Comparison of ENCODE assay signal across 11 mouse cellular contexts in genomic region chr12:44602269-44602957, GRCm38 (mm10).
A peak's percentile ranks its signal among the peaks of the same experiment; 100 is the strongest.
DNase-seq lines count a peak whose midpoint lies in the region; ATAC-seq and TF ChIP-seq lines count a peak whose summit lies in the region.
"Had no signal": no experiment of that assay in that cellular context is flagged by ENCODE, and none has a peak within 500 bp of the region (broad histone marks: within the 10 kb centered on the region; RNA-seq: fewer than 3 reads in every experiment).

No protein-coding gene starts in this region.

- no peaks in the 10 kb centered on the region for H3K9me3 ChIP-seq in heart, embryonic 12.5 days (replicated peaks)
- H3K9me3 ChIP-seq in lung, postnatal 0 days (ENCODE audit: low read length), result no peaks in the 10 kb centered on the region
- no peaks in the 10 kb centered on the region for H3K9me3 ChIP-seq in forebrain, embryonic 14.5 days (replicated peaks; ENCODE audit: control insufficient read depth, low read length)
- H3K9me3 ChIP-seq: liver, embryonic 13.5 days had no signal

- no peaks in the 10 kb centered on the region for H3K36me3 ChIP-seq in heart, embryonic 12.5 days
- no peaks in the 10 kb centered on the region for H3K36me3 ChIP-seq in lung, postnatal 0 days (ENCODE audit: insufficient read depth, low read length)
- H3K36me3 ChIP-seq in forebrain, embryonic 14.5 days (ENCODE audit: control insufficient read depth, insufficient read depth, low read length), result peaks cover 20% of the 10 kb centered on the region; the same call in 1 of the 2 replicates
- H3K36me3 ChIP-seq: liver, embryonic 13.5 days had no signal

- H3K27ac ChIP-seq in heart, embryonic 12.5 days (ENCODE audit: poor library complexity, severe bottlenecking), result no peak overlapping the region
- no peak overlapping the region for H3K27ac ChIP-seq in lung, postnatal 0 days (ENCODE audit: low read length)
- H3K27ac ChIP-seq in forebrain, embryonic 14.5 days (ENCODE audit: low read depth, low read length), result no peak overlapping the region
- H3K27ac ChIP-seq: liver, embryonic 13.5 days had no signal

- no peaks in the 10 kb centered on the region for H3K27me3 ChIP-seq in heart, embryonic 12.5 days (replicated peaks)
- H3K27me3 ChIP-seq in lung, postnatal 0 days (replicated peaks; ENCODE audit: insufficient read depth, low read length), result no peaks in the 10 kb centered on the region
- H3K27me3 ChIP-seq in forebrain, embryonic 14.5 days (replicated peaks; ENCODE audit: control insufficient read depth, insufficient read depth, low read length), result no peaks in the 10 kb centered on the region
- H3K27me3 ChIP-seq: liver, embryonic 13.5 days had no signal

- H3K4me1 ChIP-seq in heart, embryonic 12.5 days (replicated peaks), result 0 out of 2 replicates have a peak, but pooled peaks cover 7% of the 10 kb centered on the region
- no peaks in the 10 kb centered on the region for H3K4me1 ChIP-seq in lung, postnatal 0 days (ENCODE audit: insufficient read depth, low read depth, low read length)
- H3K4me1 ChIP-seq in lung, adult 2 months (ENCODE audit: control insufficient read depth, insufficient read depth, low read length), result no peaks in the 10 kb centered on the region
- no peaks in the 10 kb centered on the region for H3K4me1 ChIP-seq in forebrain, embryonic 14.5 days (ENCODE audit: control insufficient read depth, insufficient read depth, low read length)
- H3K4me1 ChIP-seq: liver, embryonic 13.5 days had no signal

- no peak for DNase-seq in heart, adult 9 months (ENCODE audit: low spot score in 2 of 2)
- DNase-seq in lung, postnatal 0 days (ENCODE audit: low spot score), result peak; percentile 5
- no peak for DNase-seq in lung, adult 2 months
- DNase-seq in forebrain, embryonic 14.5 days (ENCODE audit: low spot score), result no peak
- peak; percentile 1 for DNase-seq in mesoderm, embryonic 11.5 days (ENCODE audit: low read depth, low spot score)
- no peak for DNase-seq in layer of hippocampus, postnatal 25 days (ENCODE audit: extremely low spot score in 1 of 2, low spot score in 1 of 2)
- no peak for DNase-seq in cerebellum, adult 18-20 months
- DNase-seq: liver, embryonic 13.5 days had no signal

- peak; percentile 55; the same call in 1 of the 2 replicates for ATAC-seq in heart, embryonic 12.5 days (ENCODE audit: insufficient number of reproducible peaks, low FRiP score)
- peak; percentile 26 for ATAC-seq in lung, postnatal 0 days
- 0 out of 2 replicates have a peak, but pooled peaks have one; percentile 21 for ATAC-seq in forebrain, embryonic 14.5 days
- ATAC-seq: intestine, embryonic 16.5 days; Patski had no signal

- TF ChIP-seq EP300 in lung, postnatal 0 days (IDR thresholded peaks at IDR 0.05), result no peak

- H3K4me3 ChIP-seq in heart, embryonic 12.5 days, result no peak overlapping the region
- H3K4me3 ChIP-seq in lung, postnatal 0 days (ENCODE audit: low read depth, low read length), result no peak overlapping the region
- H3K4me3 ChIP-seq in lung, adult 2 months (replicated peaks; ENCODE audit: extremely low read depth, low read depth, low read length), result no peak overlapping the region
- no peak overlapping the region for H3K4me3 ChIP-seq in forebrain, embryonic 14.5 days (ENCODE audit: low read depth, low read length)
- H3K4me3 ChIP-seq: liver, embryonic 13.5 days had no signal

- TF ChIP-seq CTCF in lung, postnatal 0 days (IDR thresholded peaks at IDR 0.05), result no peak
- TF ChIP-seq CTCF in lung, adult 2 months (IDR thresholded peaks at IDR 0.05; ENCODE audit: insufficient read depth, low read length), result no peak

- TF ChIP-seq POLR2A in lung, adult 2 months (IDR thresholded peaks at IDR 0.05; ENCODE audit: borderline replicate concordance, extremely low read depth, low read depth, low read length), result no peak

- no peak overlapping the region for H3K9ac ChIP-seq in heart, embryonic 12.5 days
- no peak overlapping the region for H3K9ac ChIP-seq in lung, postnatal 0 days (replicated peaks; ENCODE audit: low read depth)
- no peak overlapping the region for H3K9ac ChIP-seq in forebrain, embryonic 14.5 days (ENCODE audit: low read length)
- H3K9ac ChIP-seq: liver, embryonic 13.5 days had no signal

- 49% methylated on average over 11 of the region's 11 CpGs for WGBS in heart, embryonic 12.5 days
- WGBS in lung, postnatal 0 days, result 40% methylated on average over 11 of the region's 11 CpGs
- 35% methylated on average over 11 of the region's 11 CpGs for WGBS in lung, adult 2 months
- WGBS in forebrain, embryonic 14.5 days, result 69% methylated on average over 11 of the region's 11 CpGs

- H3K4me2 ChIP-seq in heart, embryonic 12.5 days, result no peak overlapping the region
- no peak overlapping the region for H3K4me2 ChIP-seq in lung, postnatal 0 days (replicated peaks; ENCODE audit: low read depth, low read length)
- no peak overlapping the region for H3K4me2 ChIP-seq in forebrain, embryonic 14.5 days (ENCODE audit: low read length)
- H3K4me2 ChIP-seq: liver, embryonic 13.5 days had no signal

Comparison
In these comparisons a context has a peak if more than half of its experiments do, and no peak if none do; other contexts are left out.
1. DNase-seq: peak in lung, postnatal 0 days (single experiment) and mesoderm, embryonic 11.5 days (single experiment); none in heart, adult 9 months (0 of 2), lung, adult 2 months (single experiment), forebrain, embryonic 14.5 days (single experiment), layer of hippocampus, postnatal 25 days (0 of 2) and cerebellum, adult 18-20 months (0 of 2).
2. Peak in every context shown above with its lines, with median percentiles within 50 percentile points of each other: ATAC-seq.